Mouse (Mus musculus) heart, postnatal 10 days (tissue): ENCODE measurements at regions not wholly inside any gene's neighbourhood (a gene's known extent, or its start where the extent isn't known, plus 50 kb on each side); places are given as distances from the start of the nearest gene placed in this dataset.

Source experiments
- DNase-seq, 2 experiments: peaks; one replicate each; pipeline ENCODE4 v3.0.0; 2021
- intact Hi-C: fragments of 180-260 bp; cut with DNase I; formaldehyde crosslinking; loops from one replicate; pipeline ENCODE4 v1.15.1; 2025

DNA sequence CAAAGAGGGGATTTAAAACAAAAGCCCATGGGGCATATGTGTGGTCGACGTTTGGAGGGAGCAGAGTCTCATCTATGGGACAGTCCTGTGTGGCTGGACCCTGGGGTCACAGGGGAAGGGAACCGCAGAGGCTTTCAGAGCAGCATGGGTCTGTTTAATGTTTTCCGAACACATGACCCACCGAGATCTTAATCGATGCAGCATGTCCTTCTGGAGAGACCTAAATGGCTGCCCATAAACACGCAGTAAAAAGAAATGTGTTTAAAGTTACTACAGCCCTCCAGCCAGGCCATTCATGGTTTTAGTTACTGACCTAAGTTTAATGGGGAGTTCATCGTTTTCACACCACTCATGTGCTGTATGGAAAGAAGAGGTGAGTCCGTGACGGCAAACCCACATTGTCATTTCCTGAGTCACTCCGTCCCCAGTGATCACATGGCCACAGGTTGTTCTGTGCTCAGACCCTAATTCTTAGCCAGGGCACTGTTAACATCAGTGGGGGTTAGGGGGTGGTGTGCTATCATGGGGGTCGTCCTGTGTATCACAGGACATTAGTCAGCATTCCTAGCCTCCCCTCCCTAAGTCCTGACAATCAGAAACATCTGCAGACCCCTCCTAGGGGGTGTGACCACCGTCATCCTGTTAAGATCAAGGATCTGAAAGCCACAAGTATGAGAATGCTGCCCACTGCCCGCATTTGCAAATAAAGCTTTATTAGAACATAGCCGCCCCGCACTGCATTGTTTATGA is 120.7 kb upstream of the Dio3 start:
- DNase-seq, result no peak
- intact Hi-C loops, result no loop called here

DNA sequence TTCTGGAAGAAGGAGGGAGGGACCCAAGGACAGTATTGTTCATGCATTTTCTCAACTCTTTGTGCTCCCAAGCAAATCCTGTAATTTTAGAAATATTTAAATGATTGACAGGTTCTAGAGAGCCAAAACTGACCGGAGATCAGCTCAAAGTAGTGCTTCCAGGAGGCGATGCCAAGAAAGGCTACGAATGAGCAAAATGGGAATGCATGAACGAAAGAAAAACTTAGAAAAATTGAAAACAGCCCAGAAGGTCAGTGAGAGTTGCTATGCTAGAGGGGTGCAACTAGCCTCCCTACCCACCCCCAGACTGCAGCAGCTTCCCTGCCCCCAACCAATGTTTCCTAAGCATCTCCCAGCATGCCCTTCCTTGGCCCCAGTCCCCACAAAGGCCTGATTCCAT is 117.6 kb upstream of the Dio3 start:
- no peak for DNase-seq
- intact Hi-C loops, result no loop called here

- intact Hi-C loops, result no loop called here
- DNase-seq, result no peak
Measured at GRCm38 (mm10) chr12:110165462-110165861, 113.4 kb upstream of the Dio3 start.

DNA sequence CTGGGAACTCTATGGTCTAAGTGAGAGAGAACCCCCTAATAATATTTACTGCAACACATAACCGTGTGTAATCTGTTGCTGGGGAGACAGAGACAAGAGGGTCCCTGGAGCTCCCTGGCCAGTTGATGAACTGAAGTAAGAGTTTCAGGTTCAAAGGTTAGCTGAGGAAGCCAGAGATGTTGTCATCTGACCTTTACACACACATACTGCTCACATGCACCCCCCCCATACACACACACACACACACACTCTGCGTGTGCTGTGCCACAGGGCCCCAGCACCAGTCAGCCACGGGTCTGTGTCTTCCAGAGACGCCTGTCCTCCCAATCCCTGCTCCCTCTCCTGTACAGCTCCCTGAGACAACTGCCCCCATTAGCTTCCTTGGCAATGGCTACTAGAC is 110.5 kb upstream of the Dio3 start:
- no peak for DNase-seq

DNA sequence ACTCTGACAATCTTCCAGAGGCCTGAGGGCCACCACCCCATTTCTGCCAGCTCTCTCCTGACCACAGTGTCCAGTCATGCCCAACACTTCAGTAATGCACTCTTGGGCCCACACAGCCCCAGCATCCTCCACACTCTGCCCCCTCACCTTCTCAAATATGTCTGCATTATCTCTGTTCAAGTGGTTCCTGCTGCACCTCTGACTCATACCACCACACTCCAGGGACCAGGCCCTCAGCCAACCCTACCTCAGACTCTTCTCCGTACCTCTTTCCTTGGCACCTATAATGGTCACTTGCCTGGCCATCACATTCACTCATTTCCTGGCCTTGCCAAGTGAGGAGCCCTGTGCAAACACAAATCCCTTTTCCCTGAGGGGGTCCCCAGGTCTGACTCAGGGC is 109.6 kb upstream of the Dio3 start:
- intact Hi-C loops, result no loop called here

More for the DNA sequence above, 110.5 kb upstream of the Dio3 start:
- intact Hi-C loops, result no loop called here

DNA sequence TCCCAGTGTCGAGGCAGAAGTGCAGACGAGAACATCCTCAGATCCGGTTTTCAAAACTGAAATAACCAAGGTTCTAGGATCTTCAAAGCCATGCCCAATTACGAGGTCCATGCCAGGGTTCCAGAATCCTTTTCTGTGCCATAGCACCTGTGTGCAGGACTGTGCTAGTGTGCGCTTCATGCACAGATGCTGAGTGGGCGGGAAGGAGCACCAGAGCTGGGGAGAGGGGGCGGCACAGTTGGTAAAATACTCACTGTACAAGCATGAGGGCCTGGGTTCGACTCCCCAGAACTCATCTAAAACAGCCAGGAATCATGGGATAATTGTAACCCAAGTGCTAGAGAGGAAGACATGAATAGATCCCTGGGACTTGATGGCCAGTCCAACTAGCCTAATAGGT is 108.4 kb upstream of the Dio3 start:
- DNase-seq, result no peak
- intact Hi-C loops, result no loop called here

More for the DNA sequence above, 109.6 kb upstream of the Dio3 start:
- no peak for DNase-seq

- DNase-seq, result no peak
- intact Hi-C loops, result no loop called here
Measured at GRCm38 (mm10) chr12:110177826-110178225, 101.0 kb upstream of the Dio3 start.

GRCm38 (mm10) chr12:110183473-110183872 is 95.4 kb upstream of the Dio3 start:
- intact Hi-C loops, result no loop called here
- no peak for DNase-seq

- intact Hi-C loops, result no loop called here
Measured at GRCm38 (mm10) chr12:110185399-110185798, 93.5 kb upstream of the Dio3 start.

GRCm38 (mm10) chr12:110186381-110186780 is 92.5 kb upstream of the Dio3 start:
- intact Hi-C loops, result no loop called here
- no peak for DNase-seq

More at GRCm38 (mm10) chr12:110185399-110185798, 93.5 kb upstream of the Dio3 start:
- DNase-seq, result no peak

- intact Hi-C loops, result no loop called here
- no peak for DNase-seq
Measured at GRCm38 (mm10) chr12:110186911-110187245, 92.0 kb upstream of the Dio3 start.

- intact Hi-C loops, result no loop called here
- no peak for DNase-seq
Measured at GRCm38 (mm10) chr12:110187246-110188135, 91.4 kb upstream of the Dio3 start.

DNA sequence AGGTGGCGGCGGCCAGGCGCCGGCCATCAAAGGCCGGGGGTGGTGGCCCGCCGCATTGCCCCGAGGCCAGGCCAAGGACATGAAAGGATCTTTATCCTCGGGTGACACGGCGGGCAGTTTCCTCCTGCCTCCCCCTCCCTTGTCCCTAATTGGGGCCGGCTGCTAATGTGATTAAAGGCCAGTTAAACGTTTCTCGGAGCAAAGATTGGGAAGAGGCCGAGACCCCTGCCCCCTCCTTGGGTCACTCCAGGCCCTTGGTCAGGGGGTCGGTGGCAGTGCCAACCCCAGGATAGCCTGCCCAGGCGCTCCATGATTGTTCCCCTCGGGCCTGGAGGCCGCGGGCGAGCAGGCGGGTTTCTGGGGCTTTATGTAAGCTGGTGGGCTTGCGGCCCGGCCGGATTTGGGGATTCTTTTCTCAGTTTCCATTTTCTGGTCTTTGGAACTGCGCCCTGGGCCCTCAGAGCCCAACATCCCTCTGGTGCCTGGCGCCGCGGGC is 90.7 kb upstream of the Dio3 start:
- intact Hi-C loops, result no loop called here
- DNase-seq, result no peak

DNA sequence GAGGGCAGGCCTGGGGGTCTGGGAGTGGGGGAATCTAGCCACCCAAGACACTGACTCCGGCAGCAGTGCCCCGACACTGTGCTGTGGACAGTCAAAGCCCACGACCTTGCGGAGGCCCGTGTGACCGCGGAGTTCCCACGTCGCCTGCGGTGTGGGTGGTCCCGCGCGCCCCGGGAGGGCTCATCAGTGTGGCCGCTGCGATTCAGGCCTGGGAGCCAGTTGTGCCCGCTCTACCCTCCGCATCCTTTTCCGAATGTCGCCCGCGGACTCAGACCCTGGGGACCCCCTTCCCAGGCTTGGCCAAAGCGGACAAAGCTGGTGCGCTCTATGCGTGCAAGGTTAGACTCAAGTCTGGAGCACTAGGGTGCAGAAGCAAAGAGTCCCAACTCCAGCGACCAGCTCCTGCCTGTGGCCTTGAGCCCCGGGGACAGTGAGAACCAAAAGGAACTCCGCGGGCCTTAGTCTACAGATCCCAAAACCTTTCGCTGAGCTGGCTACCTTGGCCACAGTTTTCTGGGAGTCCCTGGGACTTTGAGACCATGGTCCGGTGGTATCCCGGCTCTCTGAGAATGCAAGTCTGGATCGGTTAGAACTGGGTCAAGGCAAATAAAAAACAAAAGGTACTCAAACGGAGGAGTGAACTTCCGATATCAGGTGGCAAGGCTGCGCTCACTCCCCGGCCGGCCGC is 90.1 kb upstream of the Dio3 start:
- intact Hi-C loops, result no loop called here
- DNase-seq, result no peak

DNA sequence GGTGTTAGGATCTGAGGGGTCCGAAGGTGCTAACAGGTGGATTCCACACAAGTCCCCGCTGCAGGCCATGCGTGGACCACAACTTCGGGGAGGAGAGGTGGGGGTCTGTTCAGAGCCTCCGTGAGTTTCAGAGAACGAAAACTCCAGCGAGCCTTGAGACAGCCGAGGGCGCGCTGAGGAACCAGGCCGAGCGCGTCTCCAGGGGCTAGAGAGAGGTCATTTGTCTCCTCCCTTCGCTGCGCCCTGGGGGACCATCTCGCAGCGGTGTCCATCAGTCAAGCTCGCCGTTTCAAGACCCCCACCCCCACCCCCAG is 89.6 kb upstream of the Dio3 start:
- no peak for DNase-seq
- intact Hi-C loops, result no loop called here

DNA sequence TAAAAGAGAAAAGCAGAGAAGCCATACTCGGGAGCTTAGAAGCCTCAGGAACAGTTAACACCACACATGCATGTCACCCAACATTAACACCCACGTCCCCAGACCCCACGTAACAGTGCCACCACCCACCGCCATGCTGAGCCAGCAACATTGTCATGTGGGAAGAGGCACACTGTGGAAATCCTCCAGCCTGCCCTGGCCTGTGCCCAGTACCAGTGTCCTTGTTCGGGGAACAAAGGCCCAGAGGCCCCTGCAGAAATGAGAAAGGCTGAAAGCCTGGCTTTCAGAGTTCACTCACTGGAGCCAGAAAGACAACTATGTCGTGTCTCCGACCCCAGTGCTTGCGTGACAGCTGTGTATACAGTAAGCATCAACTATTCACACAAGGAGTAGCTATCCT is 86.7 kb upstream of the Dio3 start:
- DNase-seq, result no peak
- intact Hi-C loops, result no loop called here

DNA sequence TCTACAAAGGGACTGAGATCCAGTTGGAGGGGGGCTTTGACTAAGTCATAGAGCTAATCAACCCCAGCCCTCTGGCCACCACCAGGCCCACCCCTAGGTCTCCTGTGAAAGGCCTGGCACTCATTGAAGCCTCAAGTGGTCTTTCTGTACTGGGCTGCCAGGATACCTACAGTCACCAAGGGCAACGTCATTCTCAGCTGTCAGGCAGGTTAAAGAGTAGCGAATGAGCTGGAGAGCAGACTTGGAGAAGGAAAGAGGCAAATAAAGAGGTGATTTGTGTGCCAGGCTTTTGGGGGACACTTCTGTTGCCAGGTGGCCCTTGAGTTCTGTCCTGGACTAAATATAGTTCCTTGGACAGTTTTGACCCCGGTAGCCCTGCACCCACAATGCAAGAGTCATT is 81.5 kb upstream of the Dio3 start:
- intact Hi-C loops, result no loop called here

DNA sequence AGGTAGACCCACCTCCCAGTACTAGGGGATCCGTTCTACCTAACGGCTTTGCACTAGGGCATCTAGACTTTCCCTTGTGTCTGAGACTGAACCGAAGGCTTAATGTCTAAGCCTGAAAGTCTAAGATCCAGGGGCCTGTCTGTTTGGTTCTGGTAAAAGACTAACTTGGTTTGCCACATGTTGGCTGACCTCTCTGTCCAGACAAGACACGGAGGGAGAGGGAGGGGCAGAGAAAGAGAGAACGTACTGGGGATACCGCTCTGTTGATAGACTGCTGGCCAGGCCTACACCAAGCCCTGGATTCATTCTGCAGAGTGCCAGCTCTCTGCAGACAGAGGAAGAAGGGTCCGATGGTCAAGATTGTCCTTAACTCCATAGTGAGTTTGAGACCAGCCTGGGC is 78.4 kb upstream of the Dio3 start:
- intact Hi-C loops, result no loop called here
- no peak for DNase-seq

More for the DNA sequence above, 81.5 kb upstream of the Dio3 start:
- no peak for DNase-seq

GRCm38 (mm10) chr12:110200887-110201286 is 78.0 kb upstream of the Dio3 start:
- no peak for DNase-seq
- intact Hi-C loops, result no loop called here

DNA sequence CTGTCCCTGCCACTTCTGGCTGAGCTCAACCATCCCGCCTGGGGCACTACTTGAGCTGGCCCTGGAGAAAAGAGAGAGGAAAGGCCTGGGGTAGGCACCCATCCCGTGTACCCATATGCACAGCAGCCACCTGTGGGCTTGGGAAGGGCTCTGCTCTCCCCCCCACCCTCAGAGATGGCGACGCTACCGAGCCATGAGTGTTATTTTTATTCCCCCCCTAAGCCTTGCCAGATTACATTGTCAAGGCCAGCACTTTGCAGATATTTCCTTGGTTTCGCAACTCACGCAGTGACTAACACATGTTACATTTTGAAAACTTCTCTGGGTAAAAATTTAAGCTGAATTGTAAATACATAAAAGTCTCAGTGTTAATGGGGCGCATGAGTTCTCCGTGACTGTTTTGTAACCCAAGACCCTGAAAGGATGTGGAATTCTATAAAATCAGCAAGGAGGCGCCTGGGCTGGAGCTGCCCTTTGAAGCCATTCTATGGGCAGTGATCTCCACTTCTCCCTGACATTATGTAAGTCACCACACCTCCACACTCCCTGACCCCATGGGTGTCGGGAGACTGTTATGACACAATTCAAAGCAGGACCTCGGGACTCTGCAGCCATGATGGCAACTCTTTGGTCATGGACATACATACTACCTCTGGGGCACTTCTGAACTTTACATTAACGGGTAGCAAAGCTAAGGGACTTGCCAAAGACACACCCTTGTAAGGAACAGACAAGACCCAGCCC is 75.4 kb upstream of the Dio3 start:
- intact Hi-C loops, result no loop called here
- no peak for DNase-seq
